Comparison of ENCODE assay signal across 13 mouse cellular contexts in the genomic region with DNA sequence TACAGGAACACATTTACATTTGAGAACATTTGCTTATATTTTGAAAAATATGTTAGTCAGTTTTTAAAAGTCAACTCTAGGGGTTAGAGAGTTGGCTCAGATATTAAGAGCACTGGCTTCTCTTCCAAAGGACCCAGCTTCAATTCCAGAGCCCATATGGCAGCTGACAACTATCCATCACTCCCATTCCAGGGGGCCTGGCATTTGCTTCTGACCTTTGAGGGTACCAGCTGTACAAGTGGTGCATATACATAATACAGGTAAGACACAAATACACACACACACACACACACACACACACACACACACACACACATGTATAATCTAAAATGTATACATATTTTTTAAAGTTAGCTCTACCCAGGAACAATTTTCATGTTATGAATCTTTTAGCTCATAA. TPM values are rescaled to one million over a fixed set of nuclear protein-coding genes. Genes with fewer than 3 reads are reported as not detected.
"Had no signal": no experiment of that assay in that cellular context is flagged by ENCODE, and none has a peak within 500 bp of the region (broad histone marks: within the 10 kb centered on the region; RNA-seq: fewer than 3 reads in every experiment).

No protein-coding gene starts in this region.

- DNase-seq: retina, postnatal 1 day; right cerebral cortex, adult 18-20 months; right cerebral cortex, postnatal 14 days; right cerebral cortex, postnatal 25 days; right cerebral cortex, postnatal 4 days; spleen, adult 18-20 months; thymus, adult 18-20 months; thymus, adult 2 months; thymus, postnatal 14 days; thymus, postnatal 25 days; thymus, postnatal 36 days; thymus, postnatal 4 days had no signal

RNA-seq across cellular contexts. Expression of gene 4930470P17Rik, which starts 30.6 kb away (rescaled TPM):
- total RNA-seq: neutrophil, adult 5-6 weeks had no signal
